Mouse (Mus musculus) heart, embryonic 15.5 days (tissue): ENCODE data around the gene Atg4b. TPM values are rescaled to one million over a fixed set of nuclear protein-coding genes. Genes with fewer than 3 reads are reported as not detected.
A peak's percentile ranks its signal among the peaks of the same experiment; 100 is the strongest.
"Not testable (repeated sequence)": the region's sequence is repeated elsewhere in the genome, so short reads cannot be mapped to it uniquely, and the experiment has no call there.

Source experiments
- ATAC-seq: fragments of 200-750 bp; cut with Nextera tagmentation; replicated peaks from 2 replicates; pipeline ENCODE4 v1.8.0; 2017; ENCODE audit warnings: low read depth, moderate TSS enrichment; ENCODE audit not compliant: insufficient number of reproducible peaks, insufficient read depth, low FRiP score
- H3K27ac ChIP-seq: fragments of 300-500 bp; sonication (generic); 2 replicates; pipeline ENCODE4 v1.5.1; 2015; ENCODE audit warnings: mild to moderate bottlenecking, inconsistent platforms
- H3K27me3 ChIP-seq: fragments of 300-500 bp; sonication (generic); 2 replicates; pipeline ENCODE4 v1.6.1; 2015; ENCODE audit warnings: inconsistent platforms
- H3K36me3 ChIP-seq: fragments of 300-500 bp; sonication (generic); 2 replicates; pipeline ENCODE4 v1.6.1; 2015; ENCODE audit warnings: mild to moderate bottlenecking, inconsistent platforms
- H3K4me1 ChIP-seq: fragments of 300-500 bp; sonication (generic); replicated peaks from 2 replicates; pipeline ENCODE4 v1.6.1; 2015; ENCODE audit warnings: inconsistent platforms
- H3K4me2 ChIP-seq: fragments of 300-500 bp; sonication (generic); 2 replicates; pipeline ENCODE4 v1.6.1; 2015; ENCODE audit warnings: inconsistent platforms, mild to moderate bottlenecking, moderate library complexity
- H3K4me3 ChIP-seq: fragments of 300-500 bp; sonication (generic); 2 replicates; pipeline ENCODE4 v1.5.1; 2015; ENCODE audit warnings: mild to moderate bottlenecking, inconsistent platforms
- H3K9ac ChIP-seq: fragments of 300-500 bp; sonication (generic); 2 replicates; pipeline ENCODE4 v1.6.1; 2015; ENCODE audit warnings: mild to moderate bottlenecking, inconsistent platforms
- H3K9me3 ChIP-seq: fragments of 300-500 bp; sonication (generic); replicated peaks from 2 replicates; pipeline ENCODE4 v1.6.1; 2016; ENCODE audit warnings: inconsistent platforms
- WGBS: fragments of 180-500 bp; shearing (Covaris S2); methylation state at CpG from one replicate; pipeline ENCODE4 v1.1.7; 2015; ENCODE audit warnings: mixed read lengths; 5-methylcytosine and 5-hydroxymethylcytosine counted together
- polyA plus RNA-seq: library from polyadenylated mRNA; unstranded; fragments of >200 nt; fragmentation: Nextera tagmentation; extraction: Ambion mirVana; gene quantifications from 2 replicates; pipeline ENCODE4 v1.2.1, GENCODE M21; 2015

Gene Atg4b
- polyA plus RNA-seq, 1 experiment from 2014 or later: 56.1 TPM

DNA sequence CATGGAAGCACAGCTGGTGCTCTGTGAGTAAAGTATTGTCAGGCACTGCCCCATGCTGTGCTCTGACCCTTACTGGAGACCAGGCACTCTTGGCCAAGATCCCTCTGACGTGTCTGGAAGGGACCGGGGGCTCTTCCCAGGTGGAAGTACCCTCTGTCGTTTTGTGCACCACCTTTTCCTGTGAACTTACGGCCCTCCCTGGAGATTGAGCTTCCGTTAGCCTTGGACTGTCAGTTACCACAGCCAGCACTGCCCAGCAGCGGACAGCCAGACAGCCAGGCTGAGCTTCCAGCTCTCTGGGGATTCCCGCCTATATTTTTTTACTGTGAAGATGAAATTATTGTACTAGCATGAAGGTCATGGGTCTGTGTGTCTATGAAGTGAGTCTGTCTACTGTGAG, 67.4 kb downstream of the Atg4b start:
- Histone ChIP-seq H3K4me2 (no peak overlapping the region), H3K4me1 (no peaks in the 10 kb centered on the region), H3K9ac (no peak overlapping the region), H3K9me3 (no peaks in the 10 kb centered on the region), H3K36me3 (peaks cover 82% of the 10 kb centered on the region), H3K4me3 (no peak overlapping the region), H3K27ac (no peak overlapping the region), H3K27me3 (no peaks in the 10 kb centered on the region)
- no peak for ATAC-seq
- WGBS: 85% methylated on average over 7 of the region's 7 CpGs

DNA sequence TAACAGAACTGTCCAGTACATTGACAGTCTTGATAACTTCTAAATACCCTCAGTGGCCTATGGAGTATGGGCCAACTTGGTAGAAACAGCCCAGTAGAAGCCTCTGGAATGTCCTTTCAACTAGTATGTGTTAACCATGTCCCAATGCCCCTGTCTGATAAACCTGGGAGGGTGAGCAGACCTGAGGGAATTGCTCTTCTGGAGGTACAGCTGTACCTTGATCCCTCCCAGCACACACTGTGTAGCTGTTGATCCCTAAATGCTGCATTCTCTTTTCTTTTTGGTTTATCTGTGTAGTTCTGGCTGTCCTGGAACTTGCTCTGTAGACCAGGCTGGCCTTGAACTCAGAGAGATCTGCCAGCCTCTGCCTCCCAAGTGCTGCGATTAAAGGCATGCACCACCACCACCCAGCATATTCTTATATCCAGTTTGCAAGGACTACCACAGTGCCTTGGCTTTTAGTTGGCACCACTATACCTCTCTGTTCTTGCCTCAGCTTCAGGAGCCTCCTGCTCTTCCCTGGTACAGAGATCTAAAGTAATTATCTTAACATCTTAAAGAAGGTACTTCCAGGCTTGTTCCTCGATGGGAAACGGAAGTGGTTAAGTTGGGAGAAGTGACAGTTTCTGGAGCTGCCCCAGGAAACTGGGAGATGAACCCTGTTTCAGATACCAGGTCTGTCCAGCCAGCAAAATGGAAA, 72.6 kb downstream of the Atg4b start:
- H3K9me3 ChIP-seq: no peaks in the 10 kb centered on the region
- peak overlapping the region; percentile 95; the same call in 1 of the 2 replicates for H3K27ac ChIP-seq
- no peak overlapping the region for H3K9ac ChIP-seq
- peaks cover 30% of the 10 kb centered on the region for H3K36me3 ChIP-seq
- no peak overlapping the region for H3K4me3 ChIP-seq
- peak overlapping the region; percentile 79; the same call in 1 of the 2 replicates for H3K4me2 ChIP-seq
- 68% methylated on average over 3 of the region's 3 CpGs for WGBS
- ATAC-seq: no peak
- H3K4me1 ChIP-seq: peaks cover 14% of the 10 kb centered on the region
- H3K27me3 ChIP-seq: no peaks in the 10 kb centered on the region

DNA sequence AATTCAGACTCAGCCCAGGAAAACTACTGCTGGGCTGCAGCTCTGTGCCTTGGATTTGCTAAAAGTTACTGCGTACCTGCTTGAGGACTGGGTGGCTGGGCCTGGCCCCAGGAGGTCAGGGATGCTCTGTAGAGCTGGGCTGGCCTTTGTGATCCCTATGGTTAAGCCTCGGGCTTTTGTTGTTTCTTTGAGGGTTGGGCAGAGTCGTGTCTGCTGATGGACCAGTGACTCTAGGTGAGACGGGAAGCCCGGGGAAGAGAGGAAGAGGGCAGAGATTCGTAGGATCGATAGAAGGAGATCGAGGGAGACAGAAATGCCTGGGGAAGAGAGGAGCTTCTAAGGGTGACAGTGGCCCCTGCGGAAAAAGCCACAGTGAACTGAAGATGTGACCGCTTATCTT, 73.3 kb downstream of the Atg4b start, which contains the start of gene D2hgdh:
D2hgdh (plus strand) TSS at position 301 of the 400 bp plus-strand sequence.
- Histone ChIP-seq H3K4me2 (peak within 1 kb of the TSS; percentile 79), H3K9me3 (no peaks in the 10 kb centered on the region), H3K27ac (peak within 1 kb of the TSS; percentile 95), H3K36me3 (peaks cover 23% of the 10 kb centered on the region), H3K4me1 (peaks cover 14% of the 10 kb centered on the region), H3K9ac (peak within 1 kb of the TSS; percentile 56), H3K27me3 (no peaks in the 10 kb centered on the region), H3K4me3 (peak within 1 kb of the TSS; percentile 58)
- ATAC-seq: peak; percentile 3; the same call in 1 of the 2 replicates
- 14% methylated on average over 10 of the region's 10 CpGs for WGBS

DNA sequence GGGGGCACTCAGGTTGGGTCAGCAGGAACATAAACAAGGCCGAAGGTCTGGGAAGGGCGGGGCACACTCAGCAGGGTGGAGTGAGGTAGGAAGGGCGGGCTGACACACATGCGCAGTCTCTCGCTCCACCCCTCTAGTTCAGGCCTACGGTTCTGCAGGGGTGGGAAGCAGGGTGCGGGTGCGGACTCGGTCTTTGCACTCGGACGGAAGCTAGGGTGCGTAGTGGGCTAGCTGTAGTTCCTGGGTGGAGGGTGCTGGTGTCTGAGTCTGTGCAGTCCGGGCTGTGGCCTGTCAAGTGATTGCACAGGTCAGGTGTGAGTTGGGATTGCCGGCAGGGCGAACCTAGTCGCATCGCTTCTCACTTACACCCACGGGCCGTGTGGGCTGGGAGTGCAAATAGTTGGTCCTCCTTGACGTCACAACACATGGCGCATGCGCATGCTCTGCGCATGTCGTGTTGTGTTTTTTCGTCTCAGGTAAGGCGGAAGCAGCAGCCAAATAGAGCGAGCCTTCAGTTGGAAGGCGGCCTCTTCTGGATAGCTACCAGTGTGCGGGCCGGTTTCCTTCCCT, 73.9 kb downstream of the Atg4b start:
- ATAC-seq: peak; percentile 96
- Histone ChIP-seq H3K9ac (peak overlapping the region; percentile 56), H3K4me3 (peak overlapping the region; percentile 58), H3K27me3 (no peaks in the 10 kb centered on the region), H3K4me1 (peaks cover 14% of the 10 kb centered on the region), H3K9me3 (no peaks in the 10 kb centered on the region), H3K4me2 (peak overlapping the region; percentile 79), H3K36me3 (peaks cover 18% of the 10 kb centered on the region), H3K27ac (peak overlapping the region; percentile 95)
- 3% methylated on average over 30 of the region's 30 CpGs for WGBS

DNA sequence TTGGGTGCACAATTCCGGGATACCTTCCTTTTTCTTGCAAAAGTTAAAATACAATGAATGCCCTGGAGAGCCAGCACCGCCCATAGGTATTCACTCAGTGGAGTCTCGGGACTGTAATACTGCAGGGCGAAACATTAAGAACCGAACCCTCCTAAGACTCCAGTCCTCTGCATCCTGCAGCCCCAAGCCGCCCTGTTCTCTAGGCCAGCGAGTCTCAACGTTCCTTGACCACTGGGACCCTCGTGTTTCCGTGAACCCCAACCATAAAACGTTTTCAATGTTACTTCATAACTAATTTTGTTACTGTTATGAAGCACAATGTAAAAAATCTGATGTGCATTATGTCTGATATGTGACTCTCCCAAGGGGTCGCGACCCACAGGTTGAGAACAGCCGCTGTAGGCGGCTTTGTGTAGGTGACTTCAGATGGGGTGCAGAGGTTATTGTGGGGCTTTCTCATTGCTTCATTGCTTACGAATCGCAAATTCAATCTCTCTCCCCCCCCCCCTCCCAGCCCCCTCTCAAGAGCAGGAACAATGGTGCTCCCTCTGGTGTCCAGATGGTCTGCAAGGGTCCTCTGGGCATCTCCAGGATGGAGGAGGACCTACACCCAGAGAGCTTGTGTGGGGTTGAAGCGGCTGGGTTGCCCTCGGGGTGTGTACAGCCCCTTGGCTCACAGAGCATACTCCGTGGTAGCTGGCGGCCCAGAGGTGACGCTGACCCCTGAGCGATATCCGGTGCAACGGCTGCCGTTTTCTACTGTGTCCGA, 74.7 kb downstream of the Atg4b start:
- peak overlapping the region; percentile 95 for H3K27ac ChIP-seq
- 0 out of 2 replicates have a peak, but pooled peaks have one; percentile 21 for ATAC-seq
- peak overlapping the region; percentile 56 for H3K9ac ChIP-seq
- no peaks in the 10 kb centered on the region for H3K9me3 ChIP-seq
- peaks cover 11% of the 10 kb centered on the region for H3K36me3 ChIP-seq
- H3K27me3 ChIP-seq: no peaks in the 10 kb centered on the region
- peaks cover 14% of the 10 kb centered on the region for H3K4me1 ChIP-seq
- peak overlapping the region; percentile 58 for H3K4me3 ChIP-seq
- 38% methylated on average over 27 of the region's 27 CpGs for WGBS
- peak overlapping the region; percentile 79 for H3K4me2 ChIP-seq

DNA sequence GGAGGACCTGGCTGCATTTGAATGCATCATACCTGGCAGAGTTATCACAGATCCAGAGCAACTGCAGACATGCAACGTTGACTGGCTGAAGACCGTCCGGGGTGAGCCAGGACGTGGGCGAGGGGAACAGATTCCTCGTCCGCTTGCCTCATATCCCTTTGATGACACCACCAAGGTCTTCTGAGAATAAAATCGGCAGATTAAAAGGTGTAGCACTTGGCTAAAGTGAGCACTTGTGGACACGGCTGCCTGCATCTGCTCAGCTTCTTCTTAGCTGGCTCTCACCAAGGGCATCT, 75.2 kb downstream of the Atg4b start:
- no peak for ATAC-seq
- Histone ChIP-seq H3K36me3 (peaks cover 6% of the 10 kb centered on the region), H3K4me3 (no peak overlapping the region), H3K27ac (no peak overlapping the region), H3K27me3 (no peaks in the 10 kb centered on the region), H3K9ac (no peak overlapping the region), H3K4me2 (peak overlapping the region; percentile 79), H3K9me3 (no peaks in the 10 kb centered on the region), H3K4me1 (peaks cover 14% of the 10 kb centered on the region)
- WGBS: 91% methylated on average over 9 of the region's 9 CpGs

DNA sequence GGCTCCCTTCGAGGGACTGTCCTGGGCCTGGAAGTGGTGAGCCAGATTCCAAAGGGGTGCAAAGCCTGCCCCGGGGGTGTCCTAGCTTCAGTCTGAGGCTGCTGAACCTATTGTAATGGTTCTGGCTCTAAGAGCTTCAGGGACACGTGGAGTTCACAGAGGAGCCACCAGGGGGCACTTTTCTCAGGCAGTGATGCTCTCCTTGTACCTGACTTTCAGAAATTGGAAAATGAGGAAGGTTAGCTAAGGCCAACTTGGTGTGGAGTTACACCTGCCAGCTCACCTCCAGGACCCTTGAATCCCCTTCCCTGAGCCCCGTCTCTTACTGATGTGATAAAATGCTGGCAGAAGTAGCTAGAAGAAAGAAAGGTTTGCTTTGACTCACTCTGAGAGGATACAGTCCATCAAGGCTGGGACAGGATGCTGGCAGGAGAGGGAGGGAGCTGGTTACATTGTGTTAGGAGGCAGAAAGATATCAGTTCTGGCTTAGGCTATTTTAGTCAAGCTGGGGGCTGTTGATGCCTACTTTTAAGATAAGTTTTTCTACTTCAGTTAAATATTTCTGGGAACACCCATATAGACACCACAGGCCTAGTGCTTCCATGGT, 81.6 kb downstream of the Atg4b start:
- H3K4me1 ChIP-seq, H3K27ac ChIP-seq, H3K36me3 ChIP-seq, H3K4me2 ChIP-seq, H3K9me3 ChIP-seq, H3K27me3 ChIP-seq, H3K4me3 ChIP-seq, H3K9ac ChIP-seq: not testable (repeated sequence)
- WGBS: 68% methylated on average over 2 of the region's 4 CpGs
- 0 out of 2 replicates have a peak, but pooled peaks have one; percentile 35 for ATAC-seq

DNA sequence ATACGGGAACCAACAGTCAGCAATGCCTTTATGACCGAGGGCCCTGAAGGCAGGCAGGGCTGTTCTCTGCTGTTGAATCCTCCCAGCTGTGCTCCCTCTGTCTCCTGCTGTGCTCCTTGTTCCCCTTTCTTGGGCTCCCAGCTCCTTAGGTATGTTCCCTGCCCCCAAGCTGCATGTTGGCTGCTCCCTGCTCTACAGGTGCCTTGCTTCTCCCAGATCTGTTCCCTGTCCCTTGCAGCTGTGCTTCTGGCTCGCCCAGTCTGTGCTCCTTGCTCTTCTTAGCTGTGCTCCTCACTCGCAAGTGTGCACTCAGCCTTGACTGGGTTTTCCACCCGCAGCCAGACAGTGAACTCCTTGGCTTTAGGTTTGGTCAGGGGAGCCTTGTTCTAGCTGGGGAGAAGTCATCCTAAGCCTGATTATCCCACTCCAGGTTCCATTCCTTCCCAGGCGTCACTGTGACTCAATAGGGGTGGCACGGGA, 83.4 kb downstream of the Atg4b start:
- H3K36me3 ChIP-seq: no peaks in the 10 kb centered on the region
- no peak overlapping the region for H3K27ac ChIP-seq
- ATAC-seq: no peak
- no peaks in the 10 kb centered on the region for H3K9me3 ChIP-seq
- H3K9ac ChIP-seq: no peak overlapping the region
- H3K27me3 ChIP-seq: no peaks in the 10 kb centered on the region
- H3K4me3 ChIP-seq: no peak overlapping the region
- 83% methylated on average over 7 of the region's 7 CpGs for WGBS
- no peaks in the 10 kb centered on the region for H3K4me1 ChIP-seq
- no peak overlapping the region for H3K4me2 ChIP-seq

DNA sequence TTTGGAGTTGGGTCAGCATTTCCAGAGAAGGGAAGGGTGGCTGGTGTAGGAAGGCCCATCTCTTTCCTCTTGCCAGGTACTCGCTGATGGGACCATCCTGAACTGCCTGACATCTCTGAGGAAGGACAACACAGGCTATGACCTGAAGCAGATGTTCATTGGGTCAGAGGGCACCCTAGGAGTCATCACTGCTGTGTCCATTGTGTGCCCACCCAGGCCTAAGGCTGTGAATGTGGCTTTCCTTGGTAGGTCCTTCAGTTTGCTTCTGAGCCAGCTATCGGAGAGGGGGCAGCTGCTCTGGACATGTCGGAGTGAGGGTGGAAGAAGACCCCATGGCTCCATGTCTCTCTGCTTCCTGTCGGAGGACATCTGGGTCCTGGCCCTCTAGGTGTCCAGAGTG, 83.9 kb downstream of the Atg4b start:
- no peak overlapping the region for H3K4me3 ChIP-seq
- no peaks in the 10 kb centered on the region for H3K27me3 ChIP-seq
- no peaks in the 10 kb centered on the region for H3K9me3 ChIP-seq
- no peak for ATAC-seq
- H3K27ac ChIP-seq: no peak overlapping the region
- H3K4me2 ChIP-seq: no peak overlapping the region
- H3K4me1 ChIP-seq: no peaks in the 10 kb centered on the region
- no peaks in the 10 kb centered on the region for H3K36me3 ChIP-seq
- WGBS: 92% methylated on average over 4 of the region's 4 CpGs
- no peak overlapping the region for H3K9ac ChIP-seq

DNA sequence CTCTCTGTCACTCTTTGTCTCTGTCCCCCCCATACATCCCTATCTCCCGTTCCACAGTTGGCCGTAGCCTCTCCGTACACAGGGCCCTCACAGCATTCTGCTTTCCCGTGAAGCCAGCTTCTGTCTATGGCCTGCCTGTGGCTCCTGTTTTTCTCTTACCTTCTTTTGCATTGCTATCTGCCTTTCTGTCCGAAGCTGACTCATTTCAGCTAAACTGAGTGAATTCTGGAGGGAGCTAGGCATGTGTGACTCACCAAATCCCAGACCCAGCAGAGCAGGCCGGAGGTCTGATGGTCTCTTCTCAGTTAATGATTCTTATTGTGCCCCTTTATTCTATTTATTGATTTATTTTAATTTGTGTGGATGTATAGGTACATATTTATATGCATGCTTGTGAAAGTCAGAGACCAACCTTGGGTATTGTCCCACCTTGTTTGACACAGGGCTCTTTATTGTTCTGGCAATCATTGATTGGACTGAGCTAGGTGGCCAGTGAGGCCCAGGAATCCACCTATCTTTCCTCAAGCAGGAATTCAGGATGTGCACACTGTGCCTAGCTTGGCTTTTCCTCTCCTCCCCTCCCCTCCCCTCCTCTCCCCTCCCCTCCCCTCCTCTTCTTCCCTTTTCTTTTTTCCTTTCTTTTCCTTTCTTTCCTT, 84.7 kb downstream of the Atg4b start:
- H3K4me1 ChIP-seq: no peaks in the 10 kb centered on the region
- H3K9ac ChIP-seq: no peak overlapping the region
- no peaks in the 10 kb centered on the region for H3K9me3 ChIP-seq
- ATAC-seq: no peak
- no peak overlapping the region for H3K4me2 ChIP-seq
- no peak overlapping the region for H3K27ac ChIP-seq
- WGBS: 79% methylated on average over 6 of the region's 6 CpGs
- H3K4me3 ChIP-seq: no peak overlapping the region
- H3K27me3 ChIP-seq: no peaks in the 10 kb centered on the region
- H3K36me3 ChIP-seq: no peaks in the 10 kb centered on the region

DNA sequence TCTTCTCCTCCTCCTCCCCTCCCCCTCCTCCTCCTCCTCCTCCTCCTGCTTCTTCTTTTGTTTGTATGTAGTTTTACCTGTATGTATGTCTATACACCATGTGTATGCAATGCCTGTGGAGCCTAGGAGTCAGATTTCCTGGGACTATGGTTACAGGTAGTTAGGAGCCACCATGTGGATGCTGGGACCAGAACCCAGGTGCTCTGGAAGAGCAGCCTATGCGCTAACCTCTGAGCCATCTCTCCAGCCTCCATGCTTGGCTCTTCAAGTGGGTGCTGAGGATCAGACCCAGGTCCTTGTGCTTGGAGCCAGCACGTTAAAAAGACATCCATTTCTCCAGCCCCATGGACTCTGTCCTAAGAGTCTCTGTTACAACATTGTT, 85.2 kb downstream of the Atg4b start:
- Histone ChIP-seq H3K27me3 (no peaks in the 10 kb centered on the region), H3K36me3 (no peaks in the 10 kb centered on the region), H3K27ac (no peak overlapping the region), H3K4me3 (no peak overlapping the region), H3K4me2 (no peak overlapping the region), H3K4me1 (no peaks in the 10 kb centered on the region), H3K9me3 (no peaks in the 10 kb centered on the region), H3K9ac (no peak overlapping the region)
- WGBS: 86% methylated on average over 2 of the region's 2 CpGs
- ATAC-seq: no peak
